Mouse (Mus musculus) liver, embryonic 14.5 days (tissue): ENCODE results near the gene Traf2. TPM values are rescaled to one million over a fixed set of nuclear protein-coding genes. Genes with fewer than 3 reads are reported as not detected.

Experiments
- ATAC-seq: fragments of 200-750 bp; cut with Nextera tagmentation; 2 replicates; pipeline ENCODE4 v1.8.0; 2017; ENCODE audit warnings: moderate number of reproducible peaks, mild to moderate bottlenecking, moderate library complexity; ENCODE audit not compliant: insufficient read depth
- DNase-seq, 3 experiments: peaks; one replicate each; pipeline ENCODE4 v3.0.0-alpha.2; 2012 to 2013; ENCODE audit warnings: low read depth in 3 of 3, low spot score in 3 of 3
- H3K27ac ChIP-seq: fragments of 300-500 bp; sonication (generic); 2 replicates; pipeline ENCODE4 v1.5.1; 2014; ENCODE audit warnings: moderate library complexity, mild to moderate bottlenecking, control low read depth, inconsistent platforms
- H3K27me3 ChIP-seq: fragments of 300-500 bp; sonication (generic); 2 replicates; pipeline ENCODE4 v1.6.1; 2014; ENCODE audit warnings: mild to moderate bottlenecking, low read length, moderate library complexity; ENCODE audit not compliant: control insufficient read depth, insufficient read depth
- H3K36me3 ChIP-seq: fragments of 300-500 bp; sonication (generic); replicated peaks from 2 replicates; pipeline ENCODE4 v1.6.1; 2014; ENCODE audit warnings: low read depth; ENCODE audit not compliant: control insufficient read depth, insufficient read depth
- H3K4me1 ChIP-seq, 2 experiments: fragments of 200-500 bp in 1 of 2; fragments of 300-500 bp in 1 of 2; sonication (generic) in 1 of 2; replicated peaks; 2 replicates each; pipeline ENCODE4 v1.6.1; 2012 to 2014; ENCODE audit warnings: antibody characterized with exemption in 1 of 2, inconsistent platforms in 1 of 2, low read length in 1 of 2; ENCODE audit not compliant: control insufficient read depth in 2 of 2, insufficient read depth in 2 of 2
- H3K4me2 ChIP-seq: fragments of 300-500 bp; sonication (generic); 2 replicates; pipeline ENCODE4 v1.6.1; 2014; ENCODE audit warnings: low read depth, mild to moderate bottlenecking, control low read depth, moderate library complexity
- H3K4me3 ChIP-seq, 2 experiments: fragments of 200-500 bp in 1 of 2; fragments of 300-500 bp in 1 of 2; sonication (generic) in 1 of 2; 2 replicates each; pipeline ENCODE4 v1.5.1; 2012 to 2014; ENCODE audit warnings: low read depth in 2 of 2, low read length in 2 of 2, mild to moderate bottlenecking in 2 of 2, control low read depth in 1 of 2, inconsistent platforms in 1 of 2, moderate library complexity in 1 of 2; ENCODE audit not compliant: insufficient read depth in 1 of 2
- H3K9ac ChIP-seq: fragments of 300-500 bp; sonication (generic); replicated peaks from 2 replicates; pipeline ENCODE4 v1.6.1; 2014; ENCODE audit warnings: mild to moderate bottlenecking, control low read depth, moderate library complexity
- H3K9me3 ChIP-seq: fragments of 300-500 bp; sonication (generic); 2 replicates; pipeline ENCODE4 v1.6.1; 2016; ENCODE audit warnings: low read length, mixed read lengths; ENCODE audit not compliant: control insufficient read depth
- CTCF ChIP-seq: IDR thresholded peaks from 2 replicates; pipeline ENCODE4 v1.5.1; 2016; ENCODE audit warnings: antibody characterized with exemption, low read depth, control low read depth
- EP300 ChIP-seq: IDR thresholded peaks from 2 replicates; pipeline ENCODE4 v1.6.1; 2016; ENCODE audit warnings: antibody characterized with exemption, low read depth
- WGBS: fragments of 180-500 bp; shearing (Covaris S2); extraction: QIAGEN DNeasy Blood & Tissue Kit; methylation state at CpG from one replicate; pipeline ENCODE4 v1.1.7; 2014; ENCODE audit not compliant: insufficient replicate concordance; 5-methylcytosine and 5-hydroxymethylcytosine counted together
- polyA plus RNA-seq, 2 experiments: library from polyadenylated mRNA; depleted of rRNA in 1 of 2; stranded (reverse) in 1 of 2; unstranded in 1 of 2; fragments of >200 nt; fragmentation: Nextera tagmentation in 1 of 2; extraction: Ambion mirVana in 1 of 2; gene quantifications; 2 replicates each; pipeline versions ENCODE4 v1.2.1 to v1.2.3; 2012 to 2014

Traf2 gene
- polyA plus RNA-seq, 2 experiments: 5.9 to 12.3 TPM

GRCm38 (mm10) chr2:25560551-25560950, 13.8 kb upstream of the Traf2 start:
- no peak overlapping the region for H3K9ac ChIP-seq
- TF ChIP-seq EP300 (no peak), CTCF (no peak)
- ATAC-seq (no peak), DNase-seq (no peak)
- no peaks in the 10 kb centered on the region for H3K27me3 ChIP-seq
- H3K4me3 ChIP-seq: no peak overlapping the region
- peaks cover 8 to 16% of the 10 kb centered on the region in 2 experiments for H3K4me1 ChIP-seq
- no peak overlapping the region for H3K4me2 ChIP-seq
- 93% methylated on average over 8 of the region's 8 CpGs for WGBS
- H3K36me3 ChIP-seq: peaks cover 33% of the 10 kb centered on the region
- H3K27ac ChIP-seq: no peak overlapping the region
- H3K9me3 ChIP-seq: no peaks in the 10 kb centered on the region

GRCm38 (mm10) chr2:25558774-25559173, 12.0 kb upstream of the Traf2 start:
- peaks cover 31% of the 10 kb centered on the region for H3K36me3 ChIP-seq
- H3K9ac ChIP-seq: peak overlapping the region; percentile 84
- no peak overlapping the region for H3K27ac ChIP-seq
- peak overlapping the region; percentile 99 for H3K4me2 ChIP-seq
- no peak for TF ChIP-seq CTCF
- TF ChIP-seq EP300: no peak
- WGBS: 71% methylated on average over 6 of the region's 6 CpGs
- no peak for ATAC-seq
- no peaks in the 10 kb centered on the region for H3K9me3 ChIP-seq
- no peaks in the 10 kb centered on the region for H3K27me3 ChIP-seq
- peak overlapping the region; percentile 73 to 92 for H3K4me3 ChIP-seq
- peaks cover 8 to 16% of the 10 kb centered on the region in 2 experiments for H3K4me1 ChIP-seq
- no peak for DNase-seq

- Histone ChIP-seq H3K4me1 (peaks cover 8 to 16% of the 10 kb centered on the region in 2 experiments), H3K4me2 (peak overlapping the region; percentile 99), H3K27me3 (no peaks in the 10 kb centered on the region), H3K9me3 (no peaks in the 10 kb centered on the region), H3K4me3 (peak overlapping the region; percentile 73 to 92), H3K9ac (peak overlapping the region; percentile 84), H3K27ac (peak overlapping the region; percentile 1; the same call in 1 of the 2 replicates), H3K36me3 (peaks cover 28% of the 10 kb centered on the region)
- DNase-seq (no peak), ATAC-seq (peak; percentile 67)
- TF ChIP-seq EP300 (no peak), CTCF (no peak)
- WGBS: under 1% methylated on average over 24 of the region's 24 CpGs
These were observed 11.2 kb upstream of the Traf2 start for GRCm38 (mm10) chr2:25557964-25558360.

GRCm38 (mm10) chr2:25557221-25557963, 10.7 kb upstream of the Traf2 start, which contains the start of gene Edf1:
TSS of gene Edf1 (plus strand) at chr2:25557847.
- H3K4me2 ChIP-seq: peak within 1 kb of the TSS; percentile 99
- WGBS: under 1% methylated on average over 61 of the region's 61 CpGs
- H3K27ac ChIP-seq: peak within 1 kb of the TSS; percentile 56
- peak; percentile 82 to 86 (median 86) for DNase-seq
- H3K9me3 ChIP-seq: no peaks in the 10 kb centered on the region
- H3K4me3 ChIP-seq: peak within 1 kb of the TSS; percentile 73 to 92
- peaks cover 8 to 16% of the 10 kb centered on the region in 2 experiments for H3K4me1 ChIP-seq
- TF ChIP-seq EP300 (no peak), CTCF (no peak)
- peak within 1 kb of the TSS; percentile 84 for H3K9ac ChIP-seq
- no peaks in the 10 kb centered on the region for H3K27me3 ChIP-seq
- ATAC-seq: peak; percentile 99
- peaks cover 22% of the 10 kb centered on the region for H3K36me3 ChIP-seq

GRCm38 (mm10) chr2:25556296-25556695, 9.6 kb upstream of the Traf2 start:
- no peak overlapping the region for H3K9ac ChIP-seq
- TF ChIP-seq CTCF: no peak
- TF ChIP-seq EP300: no peak
- H3K27ac ChIP-seq: no peak overlapping the region
- no peaks in the 10 kb centered on the region for H3K9me3 ChIP-seq
- ATAC-seq (no peak), DNase-seq (no peak)
- H3K4me3 ChIP-seq: no peak overlapping the region
- 61% methylated on average over 1 of the region's 1 CpGs for WGBS
- H3K27me3 ChIP-seq: no peaks in the 10 kb centered on the region
- H3K4me2 ChIP-seq: peak overlapping the region; percentile 99; the same call in 1 of the 2 replicates
- H3K4me1 ChIP-seq: peaks cover 8 to 16% of the 10 kb centered on the region in 2 experiments
- H3K36me3 ChIP-seq: peaks cover 15% of the 10 kb centered on the region
